Mouse (Mus musculus) left cerebral cortex, postnatal 14 days (tissue): ENCODE data around the gene Rtn1. TPM values are rescaled to one million over a fixed set of nuclear protein-coding genes. Genes with fewer than 3 reads are reported as not detected.

Experiments
- DNase-seq, 2 experiments: peaks; one replicate each; pipeline ENCODE4 v3.0.0; 2021 to 2022; ENCODE audit warnings: low spot score in 2 of 2, mixed read lengths in 1 of 2
- intact Hi-C: fragments of 180-260 bp; cut with DNase I; formaldehyde crosslinking; loops from one replicate; pipeline ENCODE4 v1.15.1; 2025
- total RNA-seq, 2 experiments: library from RNA; stranded (reverse); gene quantifications; 2 replicates each; pipeline ENCODE4 v1.2.3; 2021

Gene Rtn1
- total RNA-seq, 2 experiments from 2014 or later = 1,580 to 1,638 TPM

- intact Hi-C loops = no loop called here
- no peak for DNase-seq
These were observed 20.0 kb downstream of the Rtn1 start for GRCm38 (mm10) chr12:72388835-72389234.

- intact Hi-C loops = no loop called here
- DNase-seq = no peak
These were observed 20.7 kb downstream of the Rtn1 start for GRCm38 (mm10) chr12:72388135-72388534.

GRCm38 (mm10) chr12:72376309-72376708, 32.5 kb downstream of the Rtn1 start:
- intact Hi-C loops = no loop called here
- no peak for DNase-seq

DNA sequence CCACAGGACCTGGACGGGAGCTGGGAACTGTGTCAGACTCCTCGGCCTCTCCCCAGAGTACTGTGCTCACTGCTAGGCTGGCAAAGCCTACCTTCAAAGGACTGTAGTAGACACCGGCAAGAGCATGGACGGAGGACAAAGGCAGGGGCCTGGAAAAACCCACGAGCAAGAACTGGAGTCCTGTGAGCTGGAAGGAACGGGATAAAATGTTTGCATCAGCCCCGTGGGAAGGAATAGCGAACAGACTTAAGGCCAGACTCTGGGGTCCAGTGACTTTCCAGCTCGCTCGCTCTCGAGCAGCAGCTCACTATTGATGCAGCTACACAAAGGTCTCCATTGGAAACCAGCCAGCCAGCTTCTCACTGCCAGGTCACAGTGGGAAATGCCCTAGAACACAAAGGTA, 34.0 kb downstream of the Rtn1 start:
- DNase-seq = no peak
- intact Hi-C loops = no loop called here

GRCm38 (mm10) chr12:72373916-72374615, 34.8 kb downstream of the Rtn1 start:
- peak; percentile 30 to 70 for DNase-seq
- intact Hi-C loops = no loop called here

- intact Hi-C loops = no loop called here
- no peak for DNase-seq
These were observed 38.8 kb downstream of the Rtn1 start for GRCm38 (mm10) chr12:72370081-72370480.

DNA sequence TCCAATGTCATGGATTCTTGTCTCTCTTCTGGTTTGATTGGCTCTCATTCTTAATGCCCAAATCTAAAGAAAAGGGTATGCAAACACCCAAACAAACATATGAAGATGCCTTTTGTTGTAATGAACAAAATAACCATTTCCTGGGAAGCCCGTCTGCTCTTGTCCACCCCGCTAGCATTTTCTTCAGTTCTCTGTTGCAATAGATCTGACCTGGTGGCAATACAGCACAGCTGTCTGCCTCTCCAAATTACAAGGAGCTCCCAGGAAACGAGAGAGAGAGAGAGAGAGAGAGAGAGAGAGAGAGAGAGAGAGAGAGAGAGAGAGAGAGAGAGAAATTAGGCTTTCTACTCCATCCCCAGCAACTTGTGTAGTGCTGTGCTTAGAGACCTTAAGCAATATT, 42.1 kb downstream of the Rtn1 start:
- no peak for DNase-seq
- intact Hi-C loops = no loop called here

DNA sequence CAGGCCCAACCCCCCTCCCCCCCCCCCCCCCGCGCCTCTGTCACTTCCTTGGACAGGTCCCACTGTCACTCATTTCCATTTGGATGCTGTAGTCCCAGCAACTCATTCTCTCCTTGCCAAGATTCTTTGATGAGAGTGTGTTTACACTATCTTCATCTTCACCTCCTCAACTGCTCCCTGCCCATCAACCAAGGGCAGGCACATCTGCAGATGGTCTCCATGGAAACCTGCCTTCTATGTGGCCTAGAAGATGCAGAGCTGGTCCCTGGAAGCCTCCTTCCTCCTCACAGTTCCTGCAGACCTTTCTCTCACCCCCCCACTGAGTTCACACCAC, 42.8 kb downstream of the Rtn1 start:
- no peak for DNase-seq
- intact Hi-C loops = no loop called here

DNA sequence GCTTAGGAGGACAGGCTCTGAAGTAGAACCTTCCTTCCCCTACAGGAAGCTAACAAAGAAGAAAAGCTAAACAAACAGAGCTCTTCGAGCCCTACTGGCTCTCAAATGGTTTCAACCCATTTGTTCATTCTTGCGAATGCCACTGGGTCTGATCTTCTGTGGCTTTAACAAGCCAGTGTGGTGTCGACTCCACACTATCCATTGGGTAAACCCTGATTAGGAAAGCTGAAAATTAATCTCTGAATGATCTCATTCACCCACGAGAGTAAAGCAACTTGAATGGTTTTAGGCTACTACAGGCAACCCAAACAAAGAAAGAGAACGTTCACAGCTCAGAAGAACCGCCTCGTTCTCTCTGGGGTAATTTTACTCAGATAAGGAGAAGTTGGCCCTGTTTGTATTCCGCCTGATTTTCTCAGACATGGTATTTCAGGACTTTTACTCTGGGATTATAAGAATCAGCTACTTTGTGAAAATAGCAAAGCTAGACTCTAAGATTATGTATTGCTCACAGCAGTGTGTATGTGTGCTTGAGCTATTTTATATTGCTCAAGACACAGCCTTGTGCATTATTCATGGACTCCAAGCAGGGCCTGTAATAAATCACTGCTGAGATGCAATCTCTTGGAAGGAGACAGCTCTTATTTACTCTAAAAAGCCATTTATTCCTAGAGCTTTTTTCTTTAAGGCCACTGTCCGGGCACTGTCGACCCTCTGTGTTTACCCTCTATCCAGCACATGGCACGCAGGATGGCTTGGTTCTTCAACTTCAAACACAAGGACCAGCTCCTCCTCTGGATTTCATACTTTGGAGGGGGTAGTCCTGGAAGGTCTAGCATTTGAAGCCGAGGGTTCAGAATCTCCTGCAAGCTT, 43.4 kb downstream of the Rtn1 start:
- intact Hi-C loops = no loop called here
- DNase-seq = no peak

- DNase-seq = no peak
- intact Hi-C loops = no loop called here
These were observed 44.3 kb downstream of the Rtn1 start for GRCm38 (mm10) chr12:72364543-72364942.

DNA sequence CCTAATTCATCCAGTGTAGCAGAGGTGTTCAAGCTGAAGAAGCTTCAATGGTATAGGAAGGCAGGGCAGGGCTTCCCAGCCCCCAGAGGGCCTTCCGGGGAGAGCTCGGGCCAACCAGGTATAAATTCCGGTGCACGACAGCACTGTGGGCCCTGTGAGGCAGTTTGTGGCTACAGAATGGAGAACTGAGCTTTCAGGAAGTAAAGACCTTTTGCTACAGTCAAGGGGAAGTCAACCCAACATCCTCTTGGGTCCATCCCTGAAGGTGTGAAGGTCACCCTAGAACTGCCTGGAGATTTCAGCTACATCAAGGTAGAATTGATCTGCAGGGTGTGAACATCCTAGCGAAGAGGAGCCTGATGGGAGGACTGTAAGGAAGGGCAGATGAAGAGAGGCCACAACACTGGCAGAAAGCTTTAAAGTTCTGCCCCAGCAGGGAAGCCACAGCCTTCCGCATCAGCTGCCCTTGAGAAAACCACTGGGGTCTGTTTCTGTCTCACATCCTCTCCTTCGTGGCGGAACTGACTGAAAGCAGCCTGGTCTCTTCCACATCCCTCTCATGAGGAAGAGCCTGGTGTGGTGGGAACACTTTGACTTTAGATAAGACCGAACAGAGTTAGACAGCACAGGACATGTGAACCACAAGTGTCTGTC, 47.0 kb downstream of the Rtn1 start:
- no peak for DNase-seq
- intact Hi-C loops = no loop called here

GRCm38 (mm10) chr12:72360926-72361615, 47.8 kb downstream of the Rtn1 start:
- DNase-seq = no peak
- intact Hi-C loops = no loop called here

DNA sequence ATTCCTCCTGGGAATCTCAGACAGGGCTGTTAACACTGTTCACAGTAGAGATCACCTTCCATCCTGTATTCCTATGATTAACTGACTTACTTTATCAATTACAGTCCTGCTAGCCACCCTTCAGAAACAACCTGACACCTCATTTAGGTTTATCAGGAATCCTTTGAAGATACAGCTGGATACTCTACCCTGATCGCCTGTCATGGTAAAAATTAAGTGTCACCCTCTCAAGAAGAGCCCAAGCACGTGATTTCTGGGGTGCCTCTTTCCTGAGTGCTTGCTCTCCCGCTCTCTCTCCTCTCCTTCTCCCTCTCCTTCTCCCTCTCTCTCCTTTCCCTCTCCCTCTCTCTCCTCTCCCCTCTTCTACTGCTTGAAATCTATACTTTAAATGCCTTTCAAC, 49.0 kb downstream of the Rtn1 start:
- intact Hi-C loops = no loop called here

DNA sequence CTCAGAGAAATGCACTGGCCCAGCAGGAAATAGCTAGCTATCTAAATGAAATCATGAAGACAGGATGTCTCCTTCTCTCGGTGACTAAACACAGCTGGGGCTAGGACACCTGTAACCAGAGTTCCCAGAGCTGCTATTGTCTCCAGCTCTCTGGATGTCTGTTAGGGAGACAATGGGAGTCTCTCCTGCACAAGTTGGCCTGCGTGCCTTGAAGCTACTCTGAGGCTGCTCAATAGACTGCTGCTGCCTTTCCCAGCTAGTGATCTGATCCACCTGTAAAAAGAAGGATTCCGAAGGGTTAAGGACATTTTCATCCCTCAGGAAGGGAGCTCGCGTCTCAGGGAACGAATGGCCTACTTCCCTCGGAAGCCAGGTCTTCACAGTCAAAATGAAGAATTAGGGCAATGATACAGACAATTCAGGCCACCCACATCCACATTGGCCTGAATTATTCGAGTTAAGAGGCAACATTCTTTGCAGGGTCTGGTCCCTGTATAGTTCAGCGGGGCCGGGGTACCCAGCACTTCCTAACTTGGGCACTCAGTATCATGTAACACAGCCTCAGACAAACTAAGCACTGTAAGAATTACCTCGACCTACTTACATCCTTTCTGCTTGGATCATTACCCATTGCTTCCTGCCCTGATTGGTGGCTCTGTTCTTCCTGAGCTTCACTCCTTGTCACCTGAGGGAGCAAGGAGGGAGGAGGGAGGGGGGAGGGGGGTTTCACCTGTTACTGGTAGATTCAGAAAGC, 51.0 kb downstream of the Rtn1 start:
- intact Hi-C loops = no loop called here
- no peak for DNase-seq

More for the DNA sequence above, 49.0 kb downstream of the Rtn1 start:
- no peak for DNase-seq

- DNase-seq = no peak
- intact Hi-C loops = no loop called here
These were observed 54.6 kb downstream of the Rtn1 start for GRCm38 (mm10) chr12:72354241-72354640.

- no peak for DNase-seq
- intact Hi-C loops = no loop called here
These were observed 55.3 kb downstream of the Rtn1 start for GRCm38 (mm10) chr12:72353506-72353905.

DNA sequence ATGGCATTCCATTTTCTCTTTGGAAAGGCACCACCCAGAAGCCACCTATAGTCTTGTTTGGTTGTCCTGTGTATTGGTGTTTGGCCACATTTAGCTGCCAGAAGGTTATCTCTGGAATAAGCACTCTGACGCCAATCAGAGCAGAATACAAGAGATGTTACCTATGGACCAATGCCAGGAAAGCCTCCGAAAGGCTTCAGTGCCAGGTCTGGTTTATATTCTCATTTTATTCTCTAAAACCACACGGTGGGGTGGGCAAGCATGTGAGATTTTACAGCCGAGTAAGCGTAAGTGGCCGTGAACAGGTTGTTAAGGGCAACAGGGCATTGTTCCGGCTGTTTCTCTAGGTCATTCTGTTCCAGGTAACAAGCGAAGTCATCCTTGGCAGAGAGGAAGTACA, 60.3 kb downstream of the Rtn1 start:
- no peak for DNase-seq
- intact Hi-C loops = no loop called here

- no peak for DNase-seq
- intact Hi-C loops = no loop called here
These were observed 61.7 kb downstream of the Rtn1 start for GRCm38 (mm10) chr12:72347184-72347583.

GRCm38 (mm10) chr12:72343639-72344038, 65.2 kb downstream of the Rtn1 start:
- DNase-seq = no peak
- intact Hi-C loops = no loop called here
